Mouse (Mus musculus) liver, embryonic 14.5 days (tissue): Measurements from ENCODE around the gene Bsn. TPM values are rescaled to one million over a fixed set of nuclear protein-coding genes. Genes with fewer than 3 reads are reported as not detected.

Experiments used
- ATAC-seq: fragments of 200-750 bp; cut with Nextera tagmentation; 2 replicates; pipeline ENCODE4 v1.8.0; 2017; ENCODE audit warnings: moderate number of reproducible peaks, mild to moderate bottlenecking, moderate library complexity; ENCODE audit not compliant: insufficient read depth
- DNase-seq, 3 experiments: peaks; one replicate each; pipeline ENCODE4 v3.0.0-alpha.2; 2012 to 2013; ENCODE audit warnings: low read depth in 3 of 3, low spot score in 3 of 3
- H3K27ac ChIP-seq: fragments of 300-500 bp; sonication (generic); 2 replicates; pipeline ENCODE4 v1.5.1; 2014; ENCODE audit warnings: moderate library complexity, mild to moderate bottlenecking, control low read depth, inconsistent platforms
- H3K27me3 ChIP-seq: fragments of 300-500 bp; sonication (generic); 2 replicates; pipeline ENCODE4 v1.6.1; 2014; ENCODE audit warnings: mild to moderate bottlenecking, low read length, moderate library complexity; ENCODE audit not compliant: control insufficient read depth, insufficient read depth
- H3K36me3 ChIP-seq: fragments of 300-500 bp; sonication (generic); replicated peaks from 2 replicates; pipeline ENCODE4 v1.6.1; 2014; ENCODE audit warnings: low read depth; ENCODE audit not compliant: control insufficient read depth, insufficient read depth
- H3K4me1 ChIP-seq, 2 experiments: fragments of 200-500 bp in 1 of 2; fragments of 300-500 bp in 1 of 2; sonication (generic) in 1 of 2; replicated peaks; 2 replicates each; pipeline ENCODE4 v1.6.1; 2012 to 2014; ENCODE audit warnings: antibody characterized with exemption in 1 of 2, inconsistent platforms in 1 of 2, low read length in 1 of 2; ENCODE audit not compliant: control insufficient read depth in 2 of 2, insufficient read depth in 2 of 2
- H3K4me2 ChIP-seq: fragments of 300-500 bp; sonication (generic); 2 replicates; pipeline ENCODE4 v1.6.1; 2014; ENCODE audit warnings: low read depth, mild to moderate bottlenecking, control low read depth, moderate library complexity
- H3K4me3 ChIP-seq, 2 experiments: fragments of 200-500 bp in 1 of 2; fragments of 300-500 bp in 1 of 2; sonication (generic) in 1 of 2; 2 replicates each; pipeline ENCODE4 v1.5.1; 2012 to 2014; ENCODE audit warnings: low read depth in 2 of 2, low read length in 2 of 2, mild to moderate bottlenecking in 2 of 2, control low read depth in 1 of 2, inconsistent platforms in 1 of 2, moderate library complexity in 1 of 2; ENCODE audit not compliant: insufficient read depth in 1 of 2
- H3K9ac ChIP-seq: fragments of 300-500 bp; sonication (generic); replicated peaks from 2 replicates; pipeline ENCODE4 v1.6.1; 2014; ENCODE audit warnings: mild to moderate bottlenecking, control low read depth, moderate library complexity
- H3K9me3 ChIP-seq: fragments of 300-500 bp; sonication (generic); 2 replicates; pipeline ENCODE4 v1.6.1; 2016; ENCODE audit warnings: low read length, mixed read lengths; ENCODE audit not compliant: control insufficient read depth
- CTCF ChIP-seq: IDR thresholded peaks from 2 replicates; pipeline ENCODE4 v1.5.1; 2016; ENCODE audit warnings: antibody characterized with exemption, low read depth, control low read depth
- EP300 ChIP-seq: IDR thresholded peaks from 2 replicates; pipeline ENCODE4 v1.6.1; 2016; ENCODE audit warnings: antibody characterized with exemption, low read depth
- WGBS: fragments of 180-500 bp; shearing (Covaris S2); extraction: QIAGEN DNeasy Blood & Tissue Kit; methylation state at CpG from one replicate; pipeline ENCODE4 v1.1.7; 2014; ENCODE audit not compliant: insufficient replicate concordance; 5-methylcytosine and 5-hydroxymethylcytosine counted together
- polyA plus RNA-seq, 2 experiments: library from polyadenylated mRNA; depleted of rRNA in 1 of 2; stranded (reverse) in 1 of 2; unstranded in 1 of 2; fragments of >200 nt; fragmentation: Nextera tagmentation in 1 of 2; extraction: Ambion mirVana in 1 of 2; gene quantifications; 2 replicates each; pipeline versions ENCODE4 v1.2.1 to v1.2.3; 2012 to 2014

Gene Bsn
- polyA plus RNA-seq, 2 experiments, result 0.86 to 1.1 TPM

GRCm38 (mm10) chr9:108073141-108073930, 116.8 kb downstream of the Bsn start:
- Histone ChIP-seq H3K4me1 (peaks cover 5 to 18% of the 10 kb centered on the region in 2 experiments; a peak in 3 of 4 replicates), H3K27me3 (no peaks in the 10 kb centered on the region), H3K36me3 (peaks cover 79% of the 10 kb centered on the region), H3K9ac (no peak overlapping the region), H3K4me2 (no peak overlapping the region), H3K4me3 (no peak overlapping the region), H3K27ac (no peak overlapping the region), H3K9me3 (no peaks in the 10 kb centered on the region)
- WGBS, result 79% methylated on average over 7 of the region's 7 CpGs
- ATAC-seq, result no peak
- TF ChIP-seq CTCF (no peak), EP300 (no peak)
- DNase-seq, result no peak

DNA sequence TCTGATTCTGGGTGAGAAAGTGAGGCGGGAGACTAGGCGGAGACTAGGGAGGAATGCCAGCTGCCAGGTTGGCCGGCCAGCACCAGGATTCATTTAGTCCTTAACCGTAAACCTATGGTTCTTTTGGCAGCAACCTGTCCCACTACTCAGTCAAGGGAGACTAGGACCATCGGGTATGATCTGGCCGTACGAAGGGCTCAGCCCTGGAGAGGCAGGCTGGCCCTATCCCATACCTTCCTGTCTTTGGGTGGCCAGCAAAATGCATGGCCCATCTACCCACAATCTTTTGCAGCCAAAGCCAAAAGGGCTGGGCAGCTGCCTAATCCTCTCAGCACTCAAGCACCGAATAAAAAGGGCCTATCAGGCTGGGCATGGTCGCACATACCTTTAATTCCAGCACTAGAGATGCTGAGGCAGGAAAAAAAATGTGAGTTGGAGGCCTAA, 117.7 kb downstream of the Bsn start:
- Histone ChIP-seq H3K4me3 (no peak overlapping the region), H3K9ac (no peak overlapping the region), H3K36me3 (peaks cover 87% of the 10 kb centered on the region)

DNA sequence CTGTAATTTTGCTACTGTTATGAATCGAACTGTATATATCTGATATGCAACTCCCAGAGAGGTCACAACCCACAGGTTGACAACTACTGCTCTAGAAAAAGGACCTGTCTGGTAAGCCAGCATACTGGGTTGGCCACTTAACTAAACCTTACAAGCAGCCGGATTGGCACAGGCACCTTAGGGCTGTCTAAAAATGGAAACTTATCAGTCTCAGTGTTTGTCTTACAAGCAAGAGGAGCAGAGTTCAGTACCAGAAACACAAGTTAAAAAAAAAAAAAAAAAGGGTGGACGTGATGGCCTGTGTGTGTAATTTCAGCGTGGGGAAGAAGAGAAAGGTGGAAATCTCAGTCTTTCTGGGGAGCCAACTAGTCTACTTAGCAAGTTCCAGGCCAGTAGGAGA, 118.4 kb downstream of the Bsn start:
- Histone ChIP-seq H3K4me2 (no peak overlapping the region), H3K9ac (no peak overlapping the region), H3K36me3 (peaks cover 89% of the 10 kb centered on the region), H3K9me3 (no peaks in the 10 kb centered on the region), H3K4me1 (peaks cover 0 to 7% of the 10 kb centered on the region in 2 experiments; a peak in 1 of 4 replicates), H3K27me3 (no peaks in the 10 kb centered on the region), H3K4me3 (no peak overlapping the region), H3K27ac (no peak overlapping the region)
- 79% methylated on average over 4 of the region's 4 CpGs for WGBS
- TF ChIP-seq EP300 (no peak), CTCF (no peak)
- ATAC-seq (no peak), DNase-seq (no peak)

More for the DNA sequence above, 117.7 kb downstream of the Bsn start:
- TF ChIP-seq CTCF, result no peak
- TF ChIP-seq EP300, result no peak
- Histone ChIP-seq H3K27me3 (no peaks in the 10 kb centered on the region), H3K4me2 (no peak overlapping the region), H3K27ac (no peak overlapping the region), H3K4me1 (peaks cover 5 to 10% of the 10 kb centered on the region in 2 experiments; a peak in 3 of 4 replicates), H3K9me3 (no peaks in the 10 kb centered on the region)
- no peak for ATAC-seq
- WGBS, result 87% methylated on average over 9 of the region's 9 CpGs
- no peak for DNase-seq

DNA sequence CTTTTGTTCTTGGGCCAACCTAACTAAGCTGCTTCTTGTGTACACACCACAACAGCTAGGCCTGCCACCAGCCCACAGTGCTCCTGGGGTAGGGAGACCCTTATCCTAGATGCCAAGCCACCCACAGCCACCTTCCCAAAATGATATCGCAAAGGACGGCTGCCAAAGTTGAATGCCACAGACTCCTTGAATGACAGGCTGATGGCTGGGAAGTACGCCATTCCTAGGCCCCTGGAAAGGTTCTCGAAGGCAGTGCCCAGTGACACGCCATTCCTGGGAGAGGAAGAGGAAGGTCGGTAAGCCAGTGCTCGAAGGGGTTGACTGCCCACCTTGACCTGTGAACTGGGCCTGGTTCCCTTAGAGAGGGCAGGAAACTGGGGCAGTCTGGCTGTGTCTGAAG, 120.7 kb downstream of the Bsn start:
- peaks cover 0 to 5% of the 10 kb centered on the region in 2 experiments; a peak in 1 of 4 replicates for H3K4me1 ChIP-seq
- DNase-seq (no peak), ATAC-seq (no peak)
- no peak overlapping the region for H3K4me3 ChIP-seq
- no peak overlapping the region for H3K4me2 ChIP-seq
- H3K27ac ChIP-seq, result no peak overlapping the region
- H3K36me3 ChIP-seq, result peaks cover 96% of the 10 kb centered on the region
- H3K27me3 ChIP-seq, result no peaks in the 10 kb centered on the region
- TF ChIP-seq EP300, result no peak
- no peak for TF ChIP-seq CTCF
- no peak overlapping the region for H3K9ac ChIP-seq
- no peaks in the 10 kb centered on the region for H3K9me3 ChIP-seq
- 87% methylated on average over 7 of the region's 7 CpGs for WGBS

DNA sequence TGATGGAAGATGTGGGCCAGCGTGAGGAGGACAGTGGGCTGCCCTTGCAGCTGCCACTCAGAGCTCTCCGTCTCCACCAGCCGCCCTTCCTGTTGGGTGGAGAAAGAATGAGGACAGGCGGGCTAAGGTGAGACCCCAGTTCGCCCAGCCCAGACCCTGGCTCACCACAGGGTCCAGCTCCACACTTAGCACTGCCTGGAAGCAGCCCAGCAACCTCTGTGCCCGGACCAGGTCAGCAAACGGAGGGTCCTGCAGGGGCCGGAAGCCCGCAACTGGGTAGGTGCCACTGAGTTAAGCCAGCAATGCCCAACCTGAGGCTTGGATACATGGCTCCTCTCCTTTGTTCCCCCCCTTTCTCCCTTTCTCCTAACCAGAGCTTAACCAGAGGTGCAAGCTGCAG, 121.2 kb downstream of the Bsn start:
- no peak for DNase-seq
- WGBS, result 88% methylated on average over 9 of the region's 9 CpGs
- H3K27ac ChIP-seq, result no peak overlapping the region
- H3K4me2 ChIP-seq, result no peak overlapping the region
- TF ChIP-seq CTCF, result no peak
- no peak for TF ChIP-seq EP300
- no peaks in the 10 kb centered on the region for H3K9me3 ChIP-seq
- peaks cover 0 to 5% of the 10 kb centered on the region in 2 experiments; a peak in 1 of 4 replicates for H3K4me1 ChIP-seq
- peaks cover 96% of the 10 kb centered on the region for H3K36me3 ChIP-seq
- no peak overlapping the region for H3K4me3 ChIP-seq
- no peak overlapping the region for H3K9ac ChIP-seq
- no peaks in the 10 kb centered on the region for H3K27me3 ChIP-seq
- ATAC-seq, result no peak
